Mouse (Mus musculus) heart, embryonic 15.5 days (tissue): ENCODE measurements around the gene Zfp526. TPM values are rescaled to one million over a fixed set of nuclear protein-coding genes. Genes with fewer than 3 reads are reported as not detected.
"Not testable (repeated sequence)": the region's sequence is repeated elsewhere in the genome, so short reads cannot be mapped to it uniquely, and the experiment has no call there.

Experiments
- ATAC-seq: fragments of 200-750 bp; cut with Nextera tagmentation; replicated peaks from 2 replicates; pipeline ENCODE4 v1.8.0; 2017; ENCODE audit warnings: low read depth, moderate TSS enrichment; ENCODE audit not compliant: insufficient number of reproducible peaks, insufficient read depth, low FRiP score
- H3K27ac ChIP-seq: fragments of 300-500 bp; sonication (generic); 2 replicates; pipeline ENCODE4 v1.5.1; 2015; ENCODE audit warnings: mild to moderate bottlenecking, inconsistent platforms
- H3K27me3 ChIP-seq: fragments of 300-500 bp; sonication (generic); 2 replicates; pipeline ENCODE4 v1.6.1; 2015; ENCODE audit warnings: inconsistent platforms
- H3K36me3 ChIP-seq: fragments of 300-500 bp; sonication (generic); 2 replicates; pipeline ENCODE4 v1.6.1; 2015; ENCODE audit warnings: mild to moderate bottlenecking, inconsistent platforms
- H3K4me1 ChIP-seq: fragments of 300-500 bp; sonication (generic); replicated peaks from 2 replicates; pipeline ENCODE4 v1.6.1; 2015; ENCODE audit warnings: inconsistent platforms
- H3K4me2 ChIP-seq: fragments of 300-500 bp; sonication (generic); 2 replicates; pipeline ENCODE4 v1.6.1; 2015; ENCODE audit warnings: inconsistent platforms, mild to moderate bottlenecking, moderate library complexity
- H3K4me3 ChIP-seq: fragments of 300-500 bp; sonication (generic); 2 replicates; pipeline ENCODE4 v1.5.1; 2015; ENCODE audit warnings: mild to moderate bottlenecking, inconsistent platforms
- H3K9ac ChIP-seq: fragments of 300-500 bp; sonication (generic); 2 replicates; pipeline ENCODE4 v1.6.1; 2015; ENCODE audit warnings: mild to moderate bottlenecking, inconsistent platforms
- H3K9me3 ChIP-seq: fragments of 300-500 bp; sonication (generic); replicated peaks from 2 replicates; pipeline ENCODE4 v1.6.1; 2016; ENCODE audit warnings: inconsistent platforms
- WGBS: fragments of 180-500 bp; shearing (Covaris S2); methylation state at CpG from one replicate; pipeline ENCODE4 v1.1.7; 2015; ENCODE audit warnings: mixed read lengths; 5-methylcytosine and 5-hydroxymethylcytosine counted together
- polyA plus RNA-seq: library from polyadenylated mRNA; unstranded; fragments of >200 nt; fragmentation: Nextera tagmentation; extraction: Ambion mirVana; gene quantifications from 2 replicates; pipeline ENCODE4 v1.2.1, GENCODE M21; 2015

The Zfp526 gene
- polyA plus RNA-seq, 1 experiment from 2014 or later: 1.7 TPM

DNA sequence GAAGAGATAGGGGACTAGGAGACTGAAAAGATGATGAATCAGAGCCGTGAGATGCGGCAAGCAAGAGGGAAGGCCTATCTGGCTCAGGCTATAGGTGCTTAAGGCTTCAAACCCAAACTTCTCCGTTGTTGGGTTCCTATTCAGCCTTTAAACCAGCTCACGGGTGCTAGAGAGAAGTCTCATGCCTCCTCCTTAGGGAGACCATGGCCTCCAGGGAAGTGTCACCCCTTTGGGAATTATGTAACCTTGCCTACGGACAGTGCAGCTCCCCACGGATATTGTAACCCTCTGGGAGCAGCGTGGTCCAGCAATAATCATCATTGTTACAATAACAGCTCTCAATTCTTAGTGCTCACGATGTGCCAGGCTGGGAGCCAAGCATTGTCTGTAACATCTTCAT, 30.6 kb downstream of the Zfp526 start:
- H3K4me2 ChIP-seq: peak overlapping the region; percentile 94
- peaks cover 31% of the 10 kb centered on the region for H3K4me1 ChIP-seq
- peak overlapping the region; percentile 95 for H3K9ac ChIP-seq
- H3K27ac ChIP-seq: peak overlapping the region; percentile 96
- H3K9me3 ChIP-seq: no peaks in the 10 kb centered on the region
- no peak for ATAC-seq
- no peaks in the 10 kb centered on the region for H3K36me3 ChIP-seq
- 24% methylated on average over 8 of the region's 8 CpGs for WGBS
- H3K4me3 ChIP-seq: peak overlapping the region; percentile 69
- no peaks in the 10 kb centered on the region for H3K27me3 ChIP-seq

DNA sequence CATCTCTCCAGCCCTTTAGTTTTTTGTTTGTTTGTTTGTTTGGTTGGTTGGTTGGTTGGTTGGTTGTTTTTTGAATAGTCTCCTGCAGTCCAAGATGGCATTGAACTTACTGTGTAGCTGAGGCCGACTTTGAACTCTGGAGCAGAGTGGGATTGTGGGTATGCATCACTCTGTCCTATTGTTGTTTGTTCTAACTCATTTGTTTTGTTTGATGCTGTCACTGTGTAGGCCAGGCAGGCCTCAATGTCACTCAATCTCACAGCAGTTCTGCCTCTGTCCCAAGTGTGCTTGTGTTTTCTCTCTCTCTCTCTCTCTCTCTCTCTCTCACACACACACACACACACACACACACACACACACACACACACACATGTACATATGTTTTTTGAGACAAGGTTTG, 40.7 kb downstream of the Zfp526 start:
- Histone ChIP-seq H3K4me2 (no peak overlapping the region), H3K36me3 (no peaks in the 10 kb centered on the region), H3K27me3 (no peaks in the 10 kb centered on the region), H3K4me3 (no peak overlapping the region), H3K4me1 (peaks cover 5% of the 10 kb centered on the region), H3K9me3 (no peaks in the 10 kb centered on the region), H3K9ac (no peak overlapping the region), H3K27ac (no peak overlapping the region)
- 65% methylated on average over 1 of the region's 1 CpGs for WGBS
- no peak for ATAC-seq

DNA sequence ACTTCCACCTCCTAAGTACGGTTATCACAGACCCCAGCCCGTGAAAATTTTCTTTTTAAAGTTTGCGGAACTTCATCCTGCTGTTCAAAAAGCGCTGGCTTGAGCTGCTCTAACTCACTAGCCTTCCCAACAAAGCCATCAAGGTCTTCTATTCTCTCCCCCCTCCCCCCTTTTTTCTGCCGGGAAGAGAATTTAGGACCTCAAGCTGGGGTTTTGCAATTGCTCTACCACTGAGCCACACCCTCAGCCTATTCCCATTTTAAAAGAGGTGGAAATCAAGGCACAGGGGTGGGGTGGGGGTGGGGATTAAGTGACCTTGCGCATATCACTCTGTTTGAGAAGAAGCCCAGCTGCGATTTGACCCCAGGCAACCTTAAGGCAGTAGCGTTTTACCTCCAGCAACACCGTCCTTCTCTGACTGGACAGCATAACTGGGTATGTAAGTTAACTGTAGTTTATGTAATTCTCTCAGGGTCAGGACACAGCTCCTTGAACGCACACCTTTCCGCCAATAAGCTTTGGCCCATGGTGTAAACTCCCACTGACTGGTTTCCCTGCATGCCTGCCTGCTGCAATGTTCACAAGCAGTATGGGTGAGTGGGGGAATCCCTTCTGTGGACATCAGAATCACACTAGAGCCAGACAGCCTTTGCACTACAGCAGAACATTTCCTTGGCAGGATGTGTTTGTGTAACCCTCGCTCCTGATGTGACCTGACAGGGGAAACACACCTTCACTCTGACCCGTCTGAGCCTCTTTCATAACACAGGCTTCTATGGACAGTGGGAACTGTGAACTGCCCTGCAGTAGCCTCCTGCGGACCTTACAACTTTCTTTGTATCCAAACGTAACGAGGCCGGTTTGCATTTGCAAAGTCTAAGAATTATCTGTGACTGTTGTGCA, 43.0 kb downstream of the Zfp526 start:
- WGBS: 41% methylated on average over 17 of the region's 17 CpGs
- Histone ChIP-seq H3K4me3 (no peak overlapping the region), H3K27me3 (no peaks in the 10 kb centered on the region), H3K27ac (no peak overlapping the region), H3K4me1 (peaks cover 13% of the 10 kb centered on the region), H3K36me3 (no peaks in the 10 kb centered on the region), H3K9ac (no peak overlapping the region), H3K4me2 (no peak overlapping the region), H3K9me3 (no peaks in the 10 kb centered on the region)
- no peak for ATAC-seq

DNA sequence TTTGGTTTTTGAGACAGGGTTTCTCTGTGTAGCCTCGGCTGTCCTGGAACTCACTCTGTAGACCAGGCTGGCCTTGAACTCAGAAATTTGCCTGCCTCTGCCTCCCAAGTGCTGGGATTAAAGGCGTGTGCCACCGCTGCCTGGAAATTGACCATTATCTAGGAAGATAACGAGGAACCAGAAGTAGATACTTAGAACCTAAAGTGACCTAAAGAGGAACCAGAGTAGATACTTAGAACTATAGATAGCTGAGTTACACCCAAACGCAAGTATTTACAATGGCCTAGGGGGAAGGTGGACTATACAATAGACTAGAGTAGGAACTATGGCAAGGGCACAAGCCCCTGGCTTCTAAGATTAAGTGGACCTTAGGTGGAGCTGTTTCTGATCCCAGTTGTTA, 44.5 kb downstream of the Zfp526 start:
- H3K4me1 ChIP-seq: peaks cover 29% of the 10 kb centered on the region
- H3K36me3 ChIP-seq, H3K9ac ChIP-seq, H3K9me3 ChIP-seq, H3K4me3 ChIP-seq, H3K27ac ChIP-seq, H3K27me3 ChIP-seq, H3K4me2 ChIP-seq, ATAC-seq: not testable (repeated sequence)
- 76% methylated on average over 5 of the region's 5 CpGs for WGBS

DNA sequence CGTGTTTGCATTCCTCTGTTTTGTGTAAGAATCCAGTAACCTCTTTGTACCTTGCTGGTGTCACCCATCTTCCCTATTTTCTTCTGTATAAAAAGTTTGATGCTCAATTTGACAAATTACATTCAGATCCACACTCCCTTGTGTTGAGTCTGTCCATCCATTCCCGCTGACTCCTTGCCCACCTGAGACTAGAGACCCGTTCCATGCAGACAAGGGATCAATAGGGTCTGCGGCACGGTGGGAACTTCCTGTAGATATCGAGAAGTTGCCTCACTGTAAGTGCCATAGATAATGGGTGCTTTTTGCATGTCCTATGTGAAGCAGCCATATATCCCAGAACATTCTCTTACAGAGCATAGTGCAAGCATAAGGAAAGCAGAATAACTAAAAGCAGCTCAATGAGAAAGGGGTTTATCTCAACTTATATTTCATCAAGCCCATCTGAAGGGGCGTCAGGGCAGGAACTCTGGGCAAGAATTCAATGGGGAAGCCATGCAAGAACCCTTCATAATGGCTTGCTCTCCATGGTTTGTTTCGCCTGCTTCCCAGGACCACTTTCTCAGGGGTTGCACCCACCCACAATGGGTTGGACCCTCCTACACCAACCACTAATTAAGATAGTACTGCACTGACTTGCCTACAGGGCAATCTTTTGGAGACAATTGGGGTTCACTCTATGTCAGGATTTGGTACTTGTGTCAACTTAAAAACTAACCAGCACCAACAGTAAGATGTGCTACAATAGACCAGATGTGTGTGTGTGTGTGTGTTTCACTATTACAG, 45.1 kb downstream of the Zfp526 start:
- peaks cover 29% of the 10 kb centered on the region for H3K4me1 ChIP-seq
- ATAC-seq: no peak
- H3K36me3 ChIP-seq: 0 out of 2 replicates have a peak, but pooled peaks cover under 1% of the 10 kb centered on the region
- no peaks in the 10 kb centered on the region for H3K27me3 ChIP-seq
- H3K27ac ChIP-seq: no peak overlapping the region
- no peak overlapping the region for H3K9ac ChIP-seq
- no peak overlapping the region for H3K4me3 ChIP-seq
- H3K4me2 ChIP-seq: peak overlapping the region; percentile 75; the same call in 1 of the 2 replicates
- 73% methylated on average over 8 of the region's 8 CpGs for WGBS
- no peaks in the 10 kb centered on the region for H3K9me3 ChIP-seq

DNA sequence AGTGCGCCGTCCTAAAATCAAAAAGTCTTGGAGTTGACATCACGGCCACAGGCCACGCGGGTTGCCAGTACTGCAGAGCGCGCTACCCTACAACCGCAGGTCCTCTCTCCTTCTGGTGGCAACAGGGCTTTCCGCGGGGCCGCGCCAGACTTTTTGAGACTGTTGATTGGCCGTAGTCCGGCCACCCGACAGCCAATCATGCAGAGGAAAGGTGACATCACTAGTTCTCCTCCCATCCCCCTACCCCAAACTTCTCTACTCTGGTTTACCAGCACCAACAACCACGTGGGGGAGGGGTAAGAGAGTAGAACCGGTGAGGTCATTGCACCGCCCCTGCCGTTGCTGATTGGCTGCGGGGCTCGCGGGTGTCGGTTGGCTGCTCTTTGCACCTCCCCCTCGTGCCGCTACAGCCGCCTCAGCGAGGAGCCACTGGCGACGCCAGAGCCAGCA, 46.1 kb downstream of the Zfp526 start, which contains the start of gene Cic:
TSS of gene Cic (plus strand) at position 404 of the 450 bp plus-strand sequence.
- ATAC-seq: peak; percentile 88
- H3K4me1 ChIP-seq: peaks cover 32% of the 10 kb centered on the region
- peak within 1 kb of the TSS; percentile 80 for H3K4me2 ChIP-seq
- H3K4me3 ChIP-seq: peak within 1 kb of the TSS; percentile 69
- under 1% methylated on average over 29 of the region's 29 CpGs for WGBS
- H3K27me3 ChIP-seq: no peaks in the 10 kb centered on the region
- H3K9me3 ChIP-seq: no peaks in the 10 kb centered on the region
- H3K9ac ChIP-seq: peak within 1 kb of the TSS; percentile 81
- peaks cover 10% of the 10 kb centered on the region; the same call in 1 of the 2 replicates for H3K36me3 ChIP-seq
- peak within 1 kb of the TSS; percentile 89 for H3K27ac ChIP-seq

DNA sequence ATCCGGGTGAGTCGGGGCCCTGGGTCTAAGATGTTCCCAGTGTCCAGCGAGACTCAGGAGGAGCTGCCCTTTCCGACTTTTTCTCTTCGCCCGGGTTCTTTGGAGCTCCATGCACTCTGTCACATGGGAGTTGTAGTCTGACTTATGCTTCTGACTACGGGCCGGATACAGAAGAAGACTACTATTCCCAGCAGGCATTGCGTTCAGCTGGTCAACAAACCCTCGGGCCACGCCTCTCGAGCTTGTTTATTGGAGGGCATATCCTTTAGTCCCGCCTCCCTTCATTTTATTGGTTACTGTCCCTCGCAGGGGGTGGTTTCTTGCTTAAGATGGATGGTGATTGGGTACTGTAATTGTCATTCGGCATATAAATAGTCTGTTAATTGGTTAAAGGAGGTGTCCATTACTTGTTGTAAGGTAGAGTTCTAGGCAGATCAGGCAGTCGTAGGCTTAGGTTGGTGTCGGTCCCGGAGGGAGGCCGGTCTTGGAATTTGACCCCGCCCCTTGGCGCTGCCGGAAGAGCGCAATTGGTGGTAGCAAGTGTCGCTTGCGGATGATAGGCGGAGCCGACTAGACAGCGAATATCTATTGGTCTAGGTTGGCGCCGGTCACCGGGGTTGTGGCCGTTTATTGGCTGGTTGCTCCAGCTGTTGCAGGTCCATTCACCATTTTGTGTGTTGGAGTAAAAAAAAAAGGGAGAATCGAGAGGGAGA, 46.7 kb downstream of the Zfp526 start:
- ATAC-seq: peak; percentile 91
- under 1% methylated on average over 33 of the region's 33 CpGs for WGBS
- Histone ChIP-seq H3K4me2 (peak overlapping the region; percentile 80), H3K4me3 (peak overlapping the region; percentile 69), H3K27ac (peak overlapping the region; percentile 89), H3K27me3 (no peaks in the 10 kb centered on the region), H3K36me3 (peaks cover 15% of the 10 kb centered on the region; the same call in 1 of the 2 replicates), H3K9me3 (no peaks in the 10 kb centered on the region), H3K9ac (peak overlapping the region; percentile 81), H3K4me1 (peaks cover 34% of the 10 kb centered on the region)

DNA sequence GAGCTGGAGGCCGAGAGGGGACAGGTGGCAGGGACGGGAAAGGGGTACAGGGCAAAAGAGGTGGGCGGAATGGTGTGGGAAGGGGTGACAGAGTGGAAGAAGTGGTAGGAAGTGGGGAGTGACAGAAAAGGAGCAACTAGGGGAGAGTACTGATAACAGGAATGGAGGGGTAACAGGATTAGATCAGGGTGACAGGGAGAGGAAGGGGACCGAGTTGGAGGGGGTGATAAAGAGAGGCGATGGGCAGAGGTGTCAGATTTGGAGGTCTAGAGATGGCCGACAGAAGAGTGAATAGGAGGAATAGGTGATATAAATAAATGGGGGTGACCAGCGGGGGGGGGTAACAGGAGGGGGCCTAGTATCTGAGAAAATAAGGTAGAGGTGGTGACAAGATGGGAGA, 47.4 kb downstream of the Zfp526 start:
- ATAC-seq: no peak
- Histone ChIP-seq H3K4me3 (peak overlapping the region; percentile 69), H3K9ac (peak overlapping the region; percentile 81), H3K36me3 (peaks cover 15% of the 10 kb centered on the region; the same call in 1 of the 2 replicates), H3K9me3 (no peaks in the 10 kb centered on the region), H3K4me1 (peaks cover 38% of the 10 kb centered on the region), H3K4me2 (peak overlapping the region; percentile 80), H3K27ac (peak overlapping the region; percentile 79), H3K27me3 (no peaks in the 10 kb centered on the region)
- 2% methylated on average over 7 of the region's 7 CpGs for WGBS

DNA sequence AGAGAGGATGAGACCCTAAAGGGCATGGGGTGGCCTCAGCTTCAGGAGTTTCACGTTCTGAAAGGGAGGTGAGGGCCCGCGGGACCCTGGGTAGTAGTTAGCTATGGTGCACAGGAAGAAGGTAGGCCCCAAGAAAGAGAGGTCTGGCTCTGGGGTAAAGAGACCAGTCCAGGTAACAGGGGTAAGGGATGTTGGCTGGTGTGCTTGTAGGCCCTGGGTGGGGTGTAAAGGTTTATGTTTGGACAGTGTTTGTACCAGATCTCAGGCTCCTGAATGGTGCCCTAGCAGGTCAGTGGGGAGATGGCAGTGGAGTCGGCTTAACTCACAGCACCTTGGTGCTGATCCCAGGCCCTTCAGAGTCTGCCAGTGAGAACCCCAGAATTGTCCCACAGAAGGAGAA, 47.8 kb downstream of the Zfp526 start:
- Histone ChIP-seq H3K4me2 (peak overlapping the region; percentile 80), H3K4me3 (peak overlapping the region; percentile 69), H3K9me3 (no peaks in the 10 kb centered on the region), H3K27me3 (no peaks in the 10 kb centered on the region), H3K27ac (peak overlapping the region; percentile 79), H3K36me3 (peaks cover 15% of the 10 kb centered on the region; the same call in 1 of the 2 replicates), H3K9ac (peak overlapping the region; percentile 81), H3K4me1 (peaks cover 42% of the 10 kb centered on the region)
- 34% methylated on average over 4 of the region's 4 CpGs for WGBS
- ATAC-seq: no peak

DNA sequence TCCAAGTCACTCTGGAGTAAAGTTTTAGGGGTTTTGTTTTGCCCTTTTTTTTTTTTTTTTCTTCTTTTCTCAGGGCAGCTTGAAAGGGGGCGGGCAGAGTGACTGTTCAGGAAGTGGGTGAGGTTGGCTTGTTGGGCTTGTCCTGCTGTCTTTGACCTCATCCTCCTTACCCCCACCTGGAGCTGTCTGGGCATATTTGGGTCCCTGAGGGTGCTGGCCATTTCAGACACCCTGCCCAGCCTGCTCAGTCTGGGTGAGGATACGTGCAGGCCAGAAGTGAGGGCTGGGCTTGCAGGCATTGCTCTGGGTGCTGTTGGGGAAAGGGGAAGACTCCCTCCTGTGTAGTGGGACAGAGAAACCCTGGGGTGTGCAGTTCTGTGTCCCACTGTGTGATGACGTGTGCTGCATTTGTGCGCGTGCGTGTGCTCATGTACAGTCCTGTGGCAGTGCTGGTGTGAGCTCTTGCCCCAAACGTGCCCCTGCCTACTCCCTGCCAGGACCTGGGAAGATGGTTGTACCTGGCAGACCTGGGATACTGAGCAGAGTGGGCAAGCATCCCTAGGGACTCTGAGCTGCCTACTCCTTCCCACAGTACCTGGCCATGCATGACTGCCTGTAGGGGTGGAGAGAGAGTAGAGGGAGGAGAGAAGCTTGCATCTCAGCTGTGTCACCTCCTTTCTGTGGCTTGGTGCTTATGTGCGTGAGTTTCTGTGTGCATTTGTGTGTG, 48.5 kb downstream of the Zfp526 start:
- no peaks in the 10 kb centered on the region for H3K27me3 ChIP-seq
- H3K4me2 ChIP-seq: peak overlapping the region; percentile 80
- peak overlapping the region; percentile 79 for H3K27ac ChIP-seq
- peak overlapping the region; percentile 38 for H3K9ac ChIP-seq
- 78% methylated on average over 8 of the region's 8 CpGs for WGBS
- peak overlapping the region; percentile 69 for H3K4me3 ChIP-seq
- no peak for ATAC-seq
- peaks cover 15% of the 10 kb centered on the region; the same call in 1 of the 2 replicates for H3K36me3 ChIP-seq
- H3K4me1 ChIP-seq: peaks cover 49% of the 10 kb centered on the region
- H3K9me3 ChIP-seq: no peaks in the 10 kb centered on the region
